Mouse (Mus musculus): ENCODE results near the gene Pcnx2. TPM values are rescaled to one million over a fixed set of nuclear protein-coding genes. Genes with fewer than 3 reads are reported as not detected.

Pcnx2 gene
- polyA plus RNA-seq, 1 experiment, result 0.01 TPM

DNA sequence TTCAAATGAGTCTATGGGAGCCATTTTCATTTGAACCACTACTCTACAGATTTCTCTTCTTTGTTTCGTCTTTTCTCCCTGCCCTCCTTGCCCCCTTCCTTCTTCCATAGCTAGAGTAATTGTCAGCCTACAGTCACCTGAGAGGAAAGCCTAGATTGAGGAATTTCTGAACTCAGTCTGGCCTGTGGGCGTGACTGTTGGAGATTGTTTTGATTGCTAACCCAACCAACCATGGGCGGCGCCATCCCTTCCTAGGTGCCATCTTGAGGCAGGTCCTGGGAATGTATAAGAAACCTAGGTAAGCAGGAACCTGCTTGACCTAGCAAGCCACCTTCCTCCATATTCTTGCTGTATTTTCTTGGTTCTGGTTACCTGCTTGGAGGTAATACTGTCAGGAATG lies 172.0 kb downstream of the Pcnx2 start:
- TF ChIP-seq SRF (IDR thresholded peaks at IDR 0.05; ENCODE audit: control insufficient read depth, insufficient read length, low read depth) (no peak), POLR2AphosphoS2 (IDR thresholded peaks at IDR 0.05; ENCODE audit: insufficient read length, low read depth) (no peak), POLR2A (IDR thresholded peaks at IDR 0.05; ENCODE audit: insufficient read length, low read depth) (no peak), CEBPB (IDR thresholded peaks at IDR 0.05; ENCODE audit: insufficient read depth, poor library complexity, severe bottlenecking) (no peak)
- H3K4me2 ChIP-seq (ENCODE audit: low read depth), result no peak overlapping the region
- H3K4me3 ChIP-seq, result no peak overlapping the region
- no peak overlapping the region for H3ac ChIP-seq (ENCODE audit: control insufficient read depth, insufficient read length)
- H3K36me3 ChIP-seq (ENCODE audit: control insufficient read depth, insufficient read depth), result no peaks in the 10 kb centered on the region
- no peaks in the 10 kb centered on the region for H3K79me2 ChIP-seq (ENCODE audit: control insufficient read depth, insufficient read depth)
- H3K27me3 ChIP-seq (ENCODE audit: control insufficient read depth, insufficient read depth, insufficient read length), result no peaks in the 10 kb centered on the region

DNA sequence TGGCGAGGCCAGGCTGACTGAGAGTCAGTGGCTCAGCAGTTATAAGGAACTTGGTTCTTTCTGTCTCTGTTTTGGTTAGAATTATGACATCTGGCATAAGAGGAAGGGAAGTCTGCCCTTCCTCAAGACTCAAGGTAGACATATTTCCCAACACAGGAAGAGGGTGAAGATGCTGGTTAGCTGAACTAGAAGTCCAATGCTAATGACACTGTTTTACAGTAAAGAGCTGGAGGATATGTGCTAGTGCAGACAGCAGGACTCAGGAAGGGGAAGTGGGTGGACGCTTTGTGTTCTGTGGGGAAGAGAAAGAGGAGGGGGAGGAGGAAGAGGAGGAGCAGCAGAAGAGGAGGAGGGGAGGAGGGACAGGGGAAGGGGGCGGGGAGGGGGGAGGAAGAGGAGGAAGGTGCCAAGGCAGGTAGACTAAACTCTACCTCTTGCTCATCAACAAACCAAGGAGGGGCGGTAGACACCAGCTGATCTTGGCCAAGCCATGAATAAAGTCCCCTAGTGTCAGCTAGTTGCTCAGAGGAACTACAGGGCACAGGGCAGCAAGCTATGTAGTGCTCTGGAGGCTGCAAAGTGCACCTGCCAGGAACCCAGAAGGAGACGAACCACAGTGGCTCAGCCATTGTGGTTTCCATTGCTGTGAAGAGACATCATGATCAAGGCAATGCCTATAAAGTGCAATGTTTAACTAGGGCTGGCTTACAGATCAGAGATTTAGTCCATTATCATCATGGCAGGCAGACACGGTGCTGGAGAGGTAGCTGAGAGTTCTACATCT lies 172.9 kb downstream of the Pcnx2 start:
- H3K4me2 ChIP-seq (ENCODE audit: low read depth), result no peak overlapping the region
- no peaks in the 10 kb centered on the region for H3K36me3 ChIP-seq (ENCODE audit: control insufficient read depth, insufficient read depth)
- TF ChIP-seq TCF12 (IDR thresholded peaks at IDR 0.05; ENCODE audit: insufficient read depth, poor library complexity, severe bottlenecking) (no peak), SRF (IDR thresholded peaks at IDR 0.05; ENCODE audit: control insufficient read depth, insufficient read length, low read depth) (no peak), TCF3 (IDR thresholded peaks at IDR 0.05; ENCODE audit: insufficient read length, low read depth) (no peak), MYOG (IDR thresholded peaks at IDR 0.05; ENCODE audit: control insufficient read depth in 1 of 3, insufficient read depth in 1 of 3, insufficient read length in 2 of 3, low read depth in 2 of 3) (no peak)
- H3ac ChIP-seq (ENCODE audit: control insufficient read depth, insufficient read length), result no peak overlapping the region
- no peaks in the 10 kb centered on the region for H3K79me2 ChIP-seq (ENCODE audit: control insufficient read depth, insufficient read depth)
- H3K4me3 ChIP-seq, result no peak overlapping the region
- H3K27me3 ChIP-seq (ENCODE audit: control insufficient read depth, insufficient read depth, insufficient read length), result no peaks in the 10 kb centered on the region

GRCm38 (mm10) chr8:125723437-125723836 lies 174.7 kb downstream of the Pcnx2 start:
- Histone ChIP-seq H3K27me3 (ENCODE audit: control insufficient read depth, insufficient read depth, insufficient read length) (no peaks in the 10 kb centered on the region), H3ac (ENCODE audit: control insufficient read depth, insufficient read length) (no peak overlapping the region), H3K4me2 (ENCODE audit: low read depth) (no peak overlapping the region), H3K4me3 (no peak overlapping the region), H3K79me2 (ENCODE audit: control insufficient read depth, insufficient read depth) (no peaks in the 10 kb centered on the region), H3K36me3 (ENCODE audit: control insufficient read depth, insufficient read depth) (no peaks in the 10 kb centered on the region)
- TF ChIP-seq MYOD1 (IDR thresholded peaks at IDR 0.05; ENCODE audit: control insufficient read depth in 1 of 3, insufficient read length in 2 of 3, low read depth in 2 of 3), result no peak
- no peak for TF ChIP-seq MYOG (IDR thresholded peaks at IDR 0.05; ENCODE audit: control insufficient read depth in 1 of 3, insufficient read depth in 1 of 3, insufficient read length in 2 of 3, low read depth in 2 of 3)
- no peak for TF ChIP-seq POLR2A (IDR thresholded peaks at IDR 0.05; ENCODE audit: insufficient read length, low read depth)
- TF ChIP-seq POLR2AphosphoS2 (IDR thresholded peaks at IDR 0.05; ENCODE audit: insufficient read length, low read depth), result no peak
- no peak for TF ChIP-seq MAX (IDR thresholded peaks at IDR 0.05; ENCODE audit: low read depth)
- no peak for TF ChIP-seq SRF (IDR thresholded peaks at IDR 0.05; ENCODE audit: control insufficient read depth, insufficient read length, low read depth)
- no peak for TF ChIP-seq REST (IDR thresholded peaks at IDR 0.05; ENCODE audit: insufficient read depth, insufficient read length)
- TF ChIP-seq TCF3 (IDR thresholded peaks at IDR 0.05; ENCODE audit: insufficient read length, low read depth), result no peak
- no peak for TF ChIP-seq E2F4 (IDR thresholded peaks at IDR 0.05; ENCODE audit: insufficient read depth)
- no peak for TF ChIP-seq CEBPB (IDR thresholded peaks at IDR 0.05; ENCODE audit: insufficient read depth, poor library complexity, severe bottlenecking)
- no peak for TF ChIP-seq USF1 (IDR thresholded peaks at IDR 0.05; ENCODE audit: low read depth)
- TF ChIP-seq TCF12 (IDR thresholded peaks at IDR 0.05; ENCODE audit: insufficient read depth, poor library complexity, severe bottlenecking), result no peak

DNA sequence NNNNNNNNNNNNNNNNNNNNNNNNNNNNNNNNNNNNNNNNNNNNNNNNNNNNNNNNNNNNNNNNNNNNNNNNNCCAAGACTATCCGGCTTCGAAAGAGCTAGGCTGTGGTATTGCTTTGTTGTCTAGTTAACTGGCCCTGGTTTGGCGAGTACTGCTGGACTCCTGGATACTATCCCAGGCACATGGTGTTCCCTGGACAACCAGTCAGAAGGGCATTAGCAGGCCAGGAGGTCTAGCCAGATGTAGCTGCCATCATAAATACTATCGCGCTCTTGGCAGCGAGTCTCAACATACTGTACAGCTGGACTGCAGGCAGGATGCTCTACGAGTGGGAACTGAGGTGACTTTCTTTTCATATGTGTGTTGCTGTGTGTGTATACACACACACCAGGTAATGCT lies 175.4 kb downstream of the Pcnx2 start:
- Histone ChIP-seq H3K4me2 (ENCODE audit: low read depth) (no peak overlapping the region), H3ac (ENCODE audit: control insufficient read depth, insufficient read length) (no peak overlapping the region), H3K36me3 (ENCODE audit: control insufficient read depth, insufficient read depth) (no peaks in the 10 kb centered on the region), H3K27me3 (ENCODE audit: control insufficient read depth, insufficient read depth, insufficient read length) (no peaks in the 10 kb centered on the region), H3K79me2 (ENCODE audit: control insufficient read depth, insufficient read depth) (no peaks in the 10 kb centered on the region), H3K4me3 (no peak overlapping the region)
- TF ChIP-seq SRF (IDR thresholded peaks at IDR 0.05; ENCODE audit: control insufficient read depth, insufficient read length, low read depth) (no peak), TCF3 (IDR thresholded peaks at IDR 0.05; ENCODE audit: insufficient read length, low read depth) (no peak)

GRCm38 (mm10) chr8:125718914-125719313 lies 179.2 kb downstream of the Pcnx2 start:
- TF ChIP-seq E2F4 (IDR thresholded peaks at IDR 0.05; ENCODE audit: insufficient read depth) (no peak), MYOD1 (IDR thresholded peaks at IDR 0.05; ENCODE audit: control insufficient read depth in 1 of 3, insufficient read length in 2 of 3, low read depth in 2 of 3) (no peak), REST (IDR thresholded peaks at IDR 0.05; ENCODE audit: insufficient read depth, insufficient read length) (no peak), USF1 (IDR thresholded peaks at IDR 0.05; ENCODE audit: low read depth) (no peak), MYOG (IDR thresholded peaks at IDR 0.05; ENCODE audit: control insufficient read depth in 1 of 3, insufficient read depth in 1 of 3, insufficient read length in 2 of 3, low read depth in 2 of 3) (no peak), CEBPB (IDR thresholded peaks at IDR 0.05; ENCODE audit: insufficient read depth, poor library complexity, severe bottlenecking) (no peak), TCF12 (IDR thresholded peaks at IDR 0.05; ENCODE audit: insufficient read depth, poor library complexity, severe bottlenecking) (no peak)
- Histone ChIP-seq H3K4me3 (no peak overlapping the region), H3K36me3 (ENCODE audit: control insufficient read depth, insufficient read depth) (no peaks in the 10 kb centered on the region), H3K27me3 (ENCODE audit: control insufficient read depth, insufficient read depth, insufficient read length) (no peaks in the 10 kb centered on the region), H3K4me2 (ENCODE audit: low read depth) (no peak overlapping the region), H3K79me2 (ENCODE audit: control insufficient read depth, insufficient read depth) (no peaks in the 10 kb centered on the region), H3ac (ENCODE audit: control insufficient read depth, insufficient read length) (no peak overlapping the region)

Data from myocyte (in vitro differentiated cells).